Comparison of ENCODE assay signal across 19 mouse cellular contexts in genomic region chr4:150231871-150232270, GRCm38 (mm10). TPM values are rescaled to one million over a fixed set of nuclear protein-coding genes. Genes with fewer than 3 reads are reported as not detected.
A peak's percentile ranks its signal among the peaks of the same experiment; 100 is the strongest.
DNase-seq lines count a peak whose midpoint lies in the region; ATAC-seq and TF ChIP-seq lines count a peak whose summit lies in the region.
"Had no signal": no experiment of that assay in that cellular context is flagged by ENCODE, and none has a peak within 500 bp of the region (broad histone marks: within the 10 kb centered on the region; RNA-seq: fewer than 3 reads in every experiment).

No protein-coding gene starts in this region.

- no peak for ATAC-seq in megakaryocyte progenitor cell, adult 5-6 weeks (replicated peaks; ENCODE audit: poor library complexity)
- ATAC-seq: hindbrain, embryonic 16.5 days; liver, embryonic 12.5 days; midbrain, embryonic 16.5 days had no signal

- peak overlapping the region; percentile 7 for H3K4me3 ChIP-seq in gastrocnemius, adult 2 months
- H3K4me3 ChIP-seq in left cerebral cortex, adult 2 months, result no peak overlapping the region
- H3K4me3 ChIP-seq: layer of hippocampus, adult 2 months; liver, embryonic 12.5 days; megakaryocyte, embryonic 14.5 days had no signal

- TF ChIP-seq CTCF in gastrocnemius, adult 2 months (IDR thresholded peaks at IDR 0.05), result no peak
- TF ChIP-seq CTCF in left cerebral cortex, adult 2 months (IDR thresholded peaks at IDR 0.05), result no peak

- DNase-seq in gastrocnemius, adult 2 months, result peak; percentile 73
- DNase-seq in gastrocnemius, postnatal 36 days, result no peak
- DNase-seq in left cerebral cortex, adult 2 months (ENCODE audit: extremely low spot score in 1 of 2, low spot score in 2 of 2), result peak in 1 of 2 experiments; percentile 32
- DNase-seq in left cerebral cortex, adult 11 months (ENCODE audit: low spot score), result no peak
- DNase-seq in cerebellum, adult 9-10 months, result peak; percentile 82
- peak; percentile 46 for DNase-seq in gastrocnemius, postnatal 25 days
- DNase-seq: adrenal gland, adult 2 months; heart, adult 18-20 months; heart, postnatal 14 days; kidney, adult 2 months; right cerebral cortex, postnatal 14 days; thymus, adult 18-20 months had no signal

- intact Hi-C loops in gastrocnemius, adult 2 months (cut with DNase I), result loop anchor here (10.0 kb wide), 1 partner anchor 227 kb away; the partner anchor contains the start of gene H6pd
- intact Hi-C loops in gastrocnemius, postnatal 36 days (cut with DNase I), result no loop called here
- intact Hi-C loops in left cerebral cortex, adult 2 months (cut with DNase I), result no loop called here

- H3K27ac ChIP-seq in gastrocnemius, adult 2 months, result peak overlapping the region; percentile 89
- H3K27ac ChIP-seq in left cerebral cortex, adult 2 months, result peak overlapping the region; percentile 20; the same call in 1 of the 2 replicates
- H3K27ac ChIP-seq: liver, embryonic 12.5 days had no signal

RNA-seq across cellular contexts. Expression of gene Eno1, which starts 4.7 kb away (rescaled TPM):
- total RNA-seq in gastrocnemius, adult 2 months (2021), result 10 to 100 TPM; 68.1 to 92.0 TPM
- total RNA-seq in gastrocnemius, postnatal 36 days (2021), result 100 to 1,000 TPM; 104 to 128 TPM
- total RNA-seq in left cerebral cortex, adult 2 months (2021), result 100 to 1,000 TPM; 410 TPM
- total RNA-seq in gastrocnemius, postnatal 25 days (2021), result 100 to 1,000 TPM; 112 to 141 TPM
- total RNA-seq in megakaryocyte progenitor cell, adult 5-6 weeks (2015), result 336 and 338 TPM in 2 replicates
- 357 and 368 TPM in 2 replicates for total RNA-seq in megakaryocyte progenitor cell, adult 5-6 weeks (2017)

RNA-seq across cellular contexts. Expression of gene Car6, which starts 30.7 kb away (rescaled TPM):
- total RNA-seq in gastrocnemius, adult 2 months (2021), result not detected
- under 1 TPM in 1 of 2 experiments, not detected in 1; 0.37 TPM for total RNA-seq in gastrocnemius, postnatal 36 days (2021)
- not detected for total RNA-seq in left cerebral cortex, adult 2 months (2021)
- total RNA-seq in gastrocnemius, postnatal 25 days (2021), result not detected
- 1.2 TPM in 1 of 2 replicates, not detected in the other for total RNA-seq in megakaryocyte progenitor cell, adult 5-6 weeks (2015)
- total RNA-seq in megakaryocyte progenitor cell, adult 5-6 weeks (2017), result 0.79 TPM in 1 of 2 replicates, not detected in the other
- total RNA-seq: heart, postnatal 14 days; layer of hippocampus, adult 2 months; left cerebral cortex, postnatal 25 days had no signal

RNA-seq across cellular contexts. Expression of gene Rere, which starts 49.6 kb away (rescaled TPM):
- 10 to 100 TPM; 71.3 to 95.7 TPM for total RNA-seq in gastrocnemius, adult 2 months (2021)
- total RNA-seq in gastrocnemius, postnatal 36 days (2021), result 10 to 100 TPM; 47.6 to 66.2 TPM
- 100 to 1,000 TPM; 113 to 125 TPM for total RNA-seq in left cerebral cortex, adult 2 months (2021)
- 10 to 100 TPM; 51.0 to 56.4 TPM for total RNA-seq in gastrocnemius, postnatal 25 days (2021)
- 49.5 TPM in 2 replicates for total RNA-seq in megakaryocyte progenitor cell, adult 5-6 weeks (2015)
- total RNA-seq in megakaryocyte progenitor cell, adult 5-6 weeks (2017), result 13.8 and 23.8 TPM in 2 replicates

Comparison
In these comparisons a context has a peak if more than half of its experiments do, and no peak if none do; other contexts are left out.
1. DNase-seq: peak in gastrocnemius, adult 2 months (single experiment), cerebellum, adult 9-10 months (single experiment) and gastrocnemius, postnatal 25 days (single experiment); none in gastrocnemius, postnatal 36 days (0 of 2) and left cerebral cortex, adult 11 months (single experiment).